Mouse (Mus musculus): Measurements from ENCODE around the gene Map2k7.

Map2k7 gene

GRCm38 (mm10) chr8:4238434-4239192, at the start of gene Map2k7, which contains the start of gene Gm49320:
TSS of gene Map2k7 (plus strand) at chr8:4238740.
TSS of gene Gm49320 (plus strand) at chr8:4238865.
- peak; percentile 100 for DNase-seq

- no peak for DNase-seq
Observed at GRCm38 (mm10) chr8:4189031-4189722, 49.4 kb upstream of the Map2k7 start.

- peak in 1 of 2 experiments; percentile 39 for DNase-seq
Observed at GRCm38 (mm10) chr8:4192305-4192704, 46.2 kb upstream of the Map2k7 start.

- peak; percentile 94 to 98 for DNase-seq
Observed at GRCm38 (mm10) chr8:4192807-4193587, 45.5 kb upstream of the Map2k7 start.

- DNase-seq, result no peak
Observed at GRCm38 (mm10) chr8:4193588-4193894, 45.0 kb upstream of the Map2k7 start.

- no peak for DNase-seq
Observed at GRCm38 (mm10) chr8:4201321-4201720, 37.2 kb upstream of the Map2k7 start.

GRCm38 (mm10) chr8:4205246-4206123, 33.1 kb upstream of the Map2k7 start:
- DNase-seq, result no peak

- peak; percentile 51 to 56 for DNase-seq
Observed at GRCm38 (mm10) chr8:4206182-4207015, 32.1 kb upstream of the Map2k7 start.

GRCm38 (mm10) chr8:4207016-4207350, 31.6 kb upstream of the Map2k7 start:
- no peak for DNase-seq

GRCm38 (mm10) chr8:4211097-4211496, 27.4 kb upstream of the Map2k7 start:
- peak in 1 of 2 experiments; percentile 34 for DNase-seq

GRCm38 (mm10) chr8:4212809-4213209, 25.7 kb upstream of the Map2k7 start:
- DNase-seq, result peak; percentile 59 to 63

GRCm38 (mm10) chr8:4213210-4214005, 25.1 kb upstream of the Map2k7 start:
- DNase-seq, result peak; percentile 52 to 64

GRCm38 (mm10) chr8:4214006-4214980, 24.2 kb upstream of the Map2k7 start:
- peak; percentile 33 to 51 for DNase-seq

GRCm38 (mm10) chr8:4216296-4216695, 22.2 kb upstream of the Map2k7 start:
- DNase-seq, result peak; percentile 45 to 60

GRCm38 (mm10) chr8:4216791-4217621, 21.5 kb upstream of the Map2k7 start, which contains the start of gene Prr36:
TSS of gene Prr36 (minus strand) at chr8:4217459.
- DNase-seq, result peak; percentile 94 to 95

GRCm38 (mm10) chr8:4219617-4220016, 18.9 kb upstream of the Map2k7 start:
- no peak for DNase-seq

- DNase-seq, result no peak
Observed at GRCm38 (mm10) chr8:4222059-4222458, 16.5 kb upstream of the Map2k7 start.

GRCm38 (mm10) chr8:4226323-4226722, 12.2 kb upstream of the Map2k7 start:
- DNase-seq, result no peak

Measured in cerebellum, postnatal 10 days (tissue).